In the genomic region with DNA sequence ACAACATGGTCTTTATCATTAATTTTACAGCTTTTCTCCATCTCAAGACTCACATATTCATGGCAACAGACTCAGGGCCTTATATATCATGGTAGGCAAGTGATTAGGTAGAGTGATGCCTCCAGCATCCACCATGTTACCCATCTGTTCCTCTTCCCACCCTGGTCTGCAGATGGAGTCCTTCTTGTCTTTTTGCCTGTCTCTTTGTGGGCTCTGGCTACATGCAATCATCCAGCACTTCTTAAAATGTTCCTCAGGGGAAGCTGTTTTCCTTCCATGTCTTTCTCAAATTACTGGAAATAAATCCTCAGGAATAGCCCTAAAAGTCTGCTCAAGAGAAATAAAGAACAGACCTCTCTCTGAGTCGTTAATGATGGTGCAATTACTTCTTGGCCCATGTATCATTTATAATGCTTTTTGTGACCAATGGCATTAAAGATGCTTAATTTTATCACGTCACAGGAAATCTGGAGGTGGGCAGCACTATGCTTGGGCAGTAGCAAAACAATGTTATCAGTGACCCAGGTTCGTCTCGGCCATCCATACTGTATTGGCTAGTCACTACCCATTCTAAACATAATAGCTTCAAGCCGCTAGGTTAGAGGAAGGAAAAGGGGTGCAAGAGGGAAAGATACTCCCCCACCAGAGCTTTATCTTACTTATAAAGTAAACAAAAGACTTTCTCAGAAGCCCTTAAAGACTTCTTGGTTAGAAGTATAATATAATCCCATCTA, we compare ENCODE assay signal across 29 mouse cellular contexts.
"Had no signal": no experiment of that assay in that cellular context is flagged by ENCODE, and none has a peak within 500 bp of the region (broad histone marks: within the 10 kb centered on the region; RNA-seq: fewer than 3 reads in every experiment).

No protein-coding gene starts in this region.

- H3K9ac ChIP-seq: heart, embryonic 12.5 days; heart, embryonic 15.5 days; hindbrain, embryonic 12.5 days; hindbrain, embryonic 14.5 days; intestine, embryonic 15.5 days; limb, embryonic 12.5 days; liver, embryonic 13.5 days; liver, embryonic 15.5 days; liver, postnatal 0 days had no signal

- H3K4me1 ChIP-seq: hindbrain, embryonic 10.5 days; hindbrain, embryonic 12.5 days; intestine, embryonic 15.5 days; liver, embryonic 13.5 days; liver, embryonic 15.5 days had no signal

- H3K27me3 ChIP-seq: heart, embryonic 12.5 days; heart, embryonic 15.5 days; hindbrain, embryonic 12.5 days; intestine, embryonic 15.5 days; limb, embryonic 12.5 days; liver, embryonic 13.5 days; liver, embryonic 15.5 days had no signal

- H3K27ac ChIP-seq: gastrocnemius, adult 2 months; heart, adult 2 months; heart, embryonic 10.5 days; heart, embryonic 15.5 days; hindbrain, embryonic 10.5 days; hindbrain, embryonic 12.5 days; hindbrain, embryonic 14.5 days; intestine, embryonic 15.5 days; layer of hippocampus, adult 2 months; left cerebral cortex, adult 2 months; limb, embryonic 10.5 days; limb, embryonic 12.5 days; liver, embryonic 13.5 days; liver, embryonic 15.5 days had no signal

- H3K36me3 ChIP-seq: heart, embryonic 10.5 days; heart, embryonic 12.5 days; heart, embryonic 15.5 days; hindbrain, embryonic 10.5 days; hindbrain, embryonic 12.5 days; intestine, embryonic 15.5 days; limb, embryonic 10.5 days; limb, embryonic 12.5 days; liver, embryonic 13.5 days; liver, embryonic 15.5 days had no signal

- H3K9me3 ChIP-seq: heart, embryonic 10.5 days; heart, embryonic 12.5 days; heart, embryonic 15.5 days; hindbrain, embryonic 10.5 days; hindbrain, embryonic 12.5 days; intestine, embryonic 15.5 days; limb, embryonic 10.5 days; limb, embryonic 12.5 days; liver, embryonic 13.5 days; liver, embryonic 15.5 days had no signal

- ATAC-seq: forebrain, embryonic 16.5 days; hindbrain, embryonic 16.5 days; inflammation-experienced regulatory T-cells, adult 6 months; intestine, embryonic 15.5 days; intestine, postnatal 0 days; liver, postnatal 0 days had no signal

- H3K4me2 ChIP-seq: heart, embryonic 12.5 days; heart, embryonic 15.5 days; hindbrain, embryonic 12.5 days; hindbrain, embryonic 14.5 days; intestine, embryonic 15.5 days; limb, embryonic 12.5 days; liver, embryonic 11.5 days; liver, embryonic 13.5 days; liver, embryonic 15.5 days had no signal

- H3K4me3 ChIP-seq: gastrocnemius, adult 2 months; heart, adult 2 months; heart, embryonic 10.5 days; heart, embryonic 12.5 days; heart, embryonic 15.5 days; hindbrain, embryonic 10.5 days; hindbrain, embryonic 12.5 days; intestine, embryonic 15.5 days; layer of hippocampus, adult 2 months; left cerebral cortex, adult 2 months; limb, embryonic 10.5 days; limb, embryonic 12.5 days; liver, embryonic 13.5 days; liver, embryonic 15.5 days had no signal

- DNase-seq: gastrocnemius, adult 2 months; gastrocnemius, postnatal 10 days; gastrocnemius, postnatal 25 days; heart, adult 2 months; heart, postnatal 14 days; heart, postnatal 4 days; kidney, adult 8-10 months; kidney, postnatal 14 days; kidney, postnatal 4 days; liver; liver, embryonic 13.5 days; liver, postnatal 0 days had no signal
